Mouse (Mus musculus): Measurements from ENCODE around the gene Wdfy3.

- no peak for TF ChIP-seq CTCF (IDR thresholded peaks at IDR 0.05; ENCODE audit: borderline replicate concordance, extremely low read depth, insufficient read depth, insufficient read length)
- TF ChIP-seq POLR2A (IDR thresholded peaks at IDR 0.05; ENCODE audit: borderline replicate concordance, extremely low read depth, insufficient read depth, insufficient read length, poor library complexity, severe bottlenecking), result no peak
Measured at GRCm38 (mm10) chr5:101957419-101957818, 112.3 kb downstream of the Wdfy3 start.

All from brain, embryonic 14.5 days (tissue).